Mouse (Mus musculus) retina, embryonic 14.5 days (tissue): ENCODE results near the gene Sco2.

ENCODE experiments used
- DNase-seq: peaks from one replicate; pipeline ENCODE4 v3.0.0-alpha.2; 2015; ENCODE audit warnings: low spot score

Gene Sco2

DNA sequence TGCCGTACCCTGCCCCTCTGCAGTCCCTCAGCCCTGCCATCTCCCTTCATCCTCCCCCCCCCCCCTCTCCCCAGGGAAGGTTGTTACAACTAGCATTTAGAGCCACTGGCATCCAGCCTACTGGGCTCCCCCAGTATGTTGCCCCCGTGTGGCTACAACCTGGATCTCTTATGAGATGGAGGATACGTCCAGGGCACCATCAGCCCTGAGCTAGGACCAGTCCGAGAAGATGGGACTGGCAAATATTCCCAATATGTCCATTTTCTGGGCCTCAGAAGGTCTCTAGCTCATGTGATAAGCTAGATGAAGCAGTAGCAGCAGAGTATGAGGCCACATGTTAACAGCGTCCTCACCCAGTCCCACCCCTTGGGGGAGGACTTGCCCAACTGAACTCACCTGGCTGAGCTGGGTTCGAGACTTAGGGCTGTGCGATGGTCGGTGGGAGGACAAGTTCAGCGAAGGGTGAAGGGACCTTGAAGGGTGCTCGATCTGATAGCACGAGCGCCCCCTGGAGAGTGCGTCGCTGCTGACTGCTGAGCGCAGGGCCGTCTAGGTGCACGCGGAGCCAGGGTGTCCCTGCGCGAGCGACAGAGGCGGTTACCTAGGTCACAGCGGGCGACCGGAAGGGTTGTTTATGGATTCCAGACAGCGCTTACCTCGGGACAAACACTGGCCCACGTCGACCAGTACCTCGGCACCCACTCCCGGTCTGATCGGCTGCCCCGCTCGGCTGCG, 452 bp downstream of the Sco2 start:
- peak; percentile 84 for DNase-seq

DNA sequence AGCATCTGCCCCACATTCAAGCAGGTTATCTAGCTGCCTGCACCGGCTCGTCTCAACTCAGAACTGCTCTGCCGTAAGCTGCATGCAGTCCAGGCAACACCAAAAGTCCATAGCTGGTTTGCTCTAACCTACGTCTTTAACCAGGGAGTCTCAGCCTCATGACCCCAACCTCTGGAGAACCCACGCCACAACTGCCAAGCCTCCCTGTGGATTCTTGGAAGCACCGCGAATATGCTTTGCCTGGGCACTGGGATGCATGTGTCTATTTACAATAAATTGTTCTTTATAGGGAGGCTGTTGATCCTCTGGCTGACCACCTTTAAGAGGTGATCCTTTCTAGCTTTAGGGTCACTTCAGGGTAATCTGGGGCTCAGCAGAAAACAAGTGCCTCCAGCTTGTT, 1.1 kb downstream of the Sco2 start:
- DNase-seq: no peak

DNA sequence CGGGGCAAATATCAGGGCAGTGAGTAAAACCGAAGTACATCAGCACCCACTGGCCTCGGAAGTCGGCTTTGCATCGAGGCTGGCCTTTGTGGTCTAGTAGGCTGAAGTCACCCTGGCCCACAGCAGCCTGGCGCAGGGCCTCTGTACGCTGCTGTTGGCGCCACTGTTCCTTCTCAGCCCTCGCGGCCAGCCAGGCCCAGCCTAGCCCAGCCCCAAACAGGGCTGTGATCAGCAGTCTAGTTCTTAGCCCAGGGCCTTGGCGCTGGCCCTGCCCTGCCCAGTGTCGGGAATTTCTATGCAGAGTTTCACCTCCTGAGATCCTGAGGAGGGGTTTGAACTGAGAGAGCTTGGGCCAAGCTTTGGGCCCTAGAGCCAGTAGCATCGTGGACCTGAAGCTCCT, 1.6 kb downstream of the Sco2 start:
- no peak for DNase-seq

DNA sequence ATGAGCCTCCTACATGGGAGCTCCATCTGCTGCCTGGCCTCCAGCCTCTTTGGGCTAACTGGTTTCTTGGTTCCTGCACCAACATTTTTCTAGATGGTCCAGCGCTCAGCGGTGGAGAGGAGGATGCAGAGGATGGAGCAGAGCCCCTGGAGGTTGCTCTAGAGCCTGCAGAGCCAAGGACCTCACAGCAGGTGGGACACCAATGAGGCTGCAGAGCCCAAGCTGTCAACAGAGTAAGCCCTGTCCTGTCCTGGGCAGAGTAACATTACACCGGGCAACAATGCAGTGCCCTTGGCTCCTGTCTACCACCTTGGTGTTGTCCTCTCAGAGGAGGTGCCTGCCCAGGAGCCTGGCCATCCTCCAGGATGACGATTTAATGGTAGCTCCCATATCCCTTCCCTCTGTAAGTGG, 8.5 kb downstream of the Sco2 start:
- DNase-seq: no peak

DNA sequence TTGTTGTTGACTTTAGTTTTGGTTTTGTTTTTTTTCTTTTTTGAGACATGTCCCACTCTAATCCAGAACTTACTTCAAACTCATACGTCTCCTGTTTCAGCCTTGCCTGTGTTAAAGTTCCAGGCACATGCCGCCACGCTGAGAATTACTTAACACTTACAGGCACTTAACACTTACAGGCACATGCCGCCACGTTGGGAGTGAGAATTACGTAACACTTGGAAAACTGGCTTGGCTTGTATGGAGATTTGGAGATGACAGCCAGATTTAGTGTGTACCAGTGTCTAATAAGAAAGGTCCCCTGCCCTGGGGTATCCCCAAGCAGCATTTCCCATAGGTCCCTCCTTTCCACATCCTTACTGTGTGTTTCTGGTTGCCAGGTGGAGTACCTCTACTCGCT, 10.6 kb downstream of the Sco2 start:
- no peak for DNase-seq

DNA sequence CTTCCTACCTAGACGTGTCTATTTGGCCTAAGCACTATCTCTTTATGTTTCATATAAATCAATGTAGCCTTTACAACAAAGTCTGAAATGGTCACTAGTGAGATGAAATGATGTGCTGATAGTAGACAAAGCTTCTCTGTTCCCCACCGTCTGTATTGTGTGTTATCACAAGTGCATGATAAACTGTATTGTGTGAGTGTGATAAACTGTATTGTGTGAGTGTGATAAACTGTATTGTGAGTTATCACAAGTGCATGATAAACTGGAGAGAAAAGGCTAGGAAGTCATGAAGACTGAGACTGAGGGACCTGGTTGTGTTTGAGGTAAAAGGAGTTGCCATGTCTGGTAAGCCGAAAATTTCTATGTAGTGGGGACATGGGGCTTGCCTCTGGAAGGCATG, 14.9 kb downstream of the Sco2 start:
- no peak for DNase-seq

DNA sequence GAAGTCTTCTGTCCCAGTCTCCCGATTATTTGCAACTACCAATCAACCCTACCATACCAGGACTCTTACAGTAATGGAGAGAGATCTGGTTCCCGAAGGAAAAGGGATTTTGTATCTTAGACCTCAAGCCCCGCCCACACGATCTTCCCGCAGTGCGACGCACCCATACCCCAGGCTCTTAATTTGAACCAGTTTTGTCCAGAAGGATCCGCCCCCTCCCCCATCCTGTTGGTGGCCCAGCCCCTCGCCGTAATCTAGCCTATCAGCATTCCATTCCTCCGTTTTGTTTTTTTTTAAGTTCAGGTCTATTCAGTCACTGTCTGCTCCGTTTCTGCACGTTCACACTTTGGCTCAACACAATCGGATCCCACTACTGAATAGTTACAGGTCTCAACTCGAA, 17.3 kb downstream of the Sco2 start:
- peak; percentile 91 for DNase-seq

DNA sequence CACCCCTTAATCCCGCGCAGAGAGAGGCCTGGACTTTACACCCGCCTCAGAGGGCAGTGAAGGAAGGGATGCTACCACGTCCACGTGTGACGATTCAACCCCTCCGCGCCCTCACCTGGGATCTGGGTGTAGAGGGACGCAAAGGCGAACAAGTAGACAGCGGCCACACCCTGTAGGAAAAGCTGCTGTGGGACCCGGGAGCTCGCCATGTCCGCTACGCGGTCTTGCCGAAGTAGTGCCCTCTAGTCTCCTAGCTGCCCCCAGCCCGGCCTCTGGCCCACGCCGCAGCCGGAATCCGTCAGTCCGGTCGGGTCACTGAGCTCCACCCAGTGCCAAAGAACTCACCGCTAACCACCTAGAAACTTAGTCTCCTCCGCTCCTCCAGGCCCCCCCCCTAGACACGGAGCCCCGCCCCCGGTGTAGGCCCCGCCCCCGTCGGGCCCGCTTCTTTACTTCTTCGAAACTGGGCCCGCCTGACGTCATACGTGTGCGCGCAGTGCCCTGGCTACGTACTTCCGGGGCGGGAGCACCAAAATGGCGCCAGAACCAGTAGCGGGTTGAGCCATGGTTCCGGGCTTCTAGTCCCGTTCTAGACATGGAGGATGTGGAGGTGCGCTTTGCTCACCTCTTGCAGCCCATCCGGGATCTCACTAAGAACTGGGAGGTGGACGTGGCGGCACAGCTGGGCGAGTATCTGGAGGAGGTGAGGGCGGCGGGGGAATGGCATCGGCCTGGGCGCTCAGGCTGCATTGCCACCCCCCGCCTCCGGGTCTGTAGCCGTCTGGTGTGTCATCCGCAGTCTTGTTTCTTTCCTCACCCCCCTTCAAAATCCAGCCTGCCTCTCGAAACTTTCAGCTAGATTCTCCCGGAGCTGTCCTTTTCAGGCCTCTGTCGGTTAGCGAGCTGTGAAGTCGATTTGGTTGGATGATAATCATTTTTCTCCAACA, 18.1 kb downstream of the Sco2 start, which contains the start of the genes Lmf2 and Ncaph2:
Gene Lmf2 (minus strand): TSS at position 419 of the 947 bp plus-strand sequence.
Gene Ncaph2 (plus strand): TSS at position 479 of the 947 bp plus-strand sequence.
- DNase-seq: peak; percentile 98

DNA sequence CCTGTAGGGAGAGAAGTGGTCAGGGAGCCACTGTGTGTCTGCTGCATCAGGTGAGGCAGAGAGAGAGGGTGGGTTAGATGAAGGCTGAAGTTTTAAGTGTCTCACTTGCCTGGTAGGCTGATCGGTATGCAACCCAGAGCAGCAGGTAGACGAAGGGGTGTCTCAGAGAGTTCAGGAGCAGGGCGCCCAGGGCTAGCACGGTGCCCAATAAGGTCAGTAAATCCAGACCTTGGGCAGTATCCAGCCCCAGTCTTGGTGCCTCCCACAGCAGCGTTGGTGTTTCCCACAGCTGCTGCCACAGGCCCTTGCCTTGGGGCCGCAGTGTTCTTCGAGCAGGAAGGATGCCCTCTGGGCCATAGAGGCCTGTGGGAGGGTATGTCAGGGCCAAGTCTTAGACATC, 19.2 kb downstream of the Sco2 start:
- DNase-seq: no peak

DNA sequence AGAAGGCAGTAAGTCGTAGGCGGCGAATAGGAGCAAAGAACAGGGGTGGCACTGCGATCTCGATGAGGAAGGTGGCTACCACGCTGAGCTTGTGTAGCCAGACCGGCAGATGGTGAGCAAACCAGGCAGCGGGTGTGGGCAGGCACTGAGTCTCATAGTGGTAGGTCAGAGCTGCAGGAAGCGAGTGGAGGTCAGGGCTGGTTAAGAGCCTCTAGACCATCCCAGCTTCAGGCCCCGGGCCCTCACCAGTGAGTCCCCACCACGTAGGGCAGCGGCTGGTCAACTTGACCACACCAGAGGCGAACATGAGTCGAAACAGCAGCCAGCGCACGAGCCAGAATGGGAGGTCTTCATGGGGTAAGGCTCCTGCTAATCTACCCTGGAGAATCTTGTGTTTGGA, 19.8 kb downstream of the Sco2 start:
- DNase-seq: no peak

DNA sequence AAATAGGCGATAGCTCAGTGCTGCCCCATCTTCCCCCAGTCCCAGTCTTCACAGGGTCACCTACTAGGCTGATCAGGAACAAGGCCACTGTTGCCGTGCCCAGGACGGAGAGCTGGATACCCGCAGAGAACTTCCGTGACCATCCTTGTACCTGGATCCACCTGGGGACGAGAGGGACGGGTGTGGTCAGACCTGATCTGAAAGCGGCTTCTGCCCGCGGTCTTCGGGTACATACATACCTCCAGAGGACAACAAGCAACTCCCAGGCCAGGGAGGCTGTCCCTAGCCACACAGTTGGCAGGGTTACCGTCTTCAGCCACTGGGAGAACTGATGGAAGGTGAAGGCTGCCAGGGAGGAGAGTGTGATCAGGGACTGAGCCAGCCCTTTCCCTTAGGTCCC, 20.9 kb downstream of the Sco2 start:
- DNase-seq: no peak

DNA sequence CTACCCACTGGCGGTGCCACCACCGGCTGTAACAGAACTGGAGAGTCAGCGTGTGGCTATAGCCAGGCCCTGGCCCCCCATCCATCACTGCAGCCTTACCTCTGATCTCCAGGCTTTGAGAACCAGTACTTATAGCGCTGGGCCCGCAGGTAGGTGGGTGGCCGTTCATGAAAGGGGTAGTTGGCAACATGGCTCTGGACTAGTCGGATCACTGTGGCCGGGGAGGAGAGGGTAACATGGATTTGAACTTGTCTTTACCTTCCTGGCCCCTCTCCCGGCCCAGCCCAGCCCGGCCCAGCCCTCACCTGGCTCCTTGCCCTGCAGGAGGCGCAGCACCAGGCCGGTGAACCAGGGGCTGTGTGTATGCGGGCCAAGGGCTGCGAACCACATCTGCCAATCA, 21.6 kb downstream of the Sco2 start:
- no peak for DNase-seq

DNA sequence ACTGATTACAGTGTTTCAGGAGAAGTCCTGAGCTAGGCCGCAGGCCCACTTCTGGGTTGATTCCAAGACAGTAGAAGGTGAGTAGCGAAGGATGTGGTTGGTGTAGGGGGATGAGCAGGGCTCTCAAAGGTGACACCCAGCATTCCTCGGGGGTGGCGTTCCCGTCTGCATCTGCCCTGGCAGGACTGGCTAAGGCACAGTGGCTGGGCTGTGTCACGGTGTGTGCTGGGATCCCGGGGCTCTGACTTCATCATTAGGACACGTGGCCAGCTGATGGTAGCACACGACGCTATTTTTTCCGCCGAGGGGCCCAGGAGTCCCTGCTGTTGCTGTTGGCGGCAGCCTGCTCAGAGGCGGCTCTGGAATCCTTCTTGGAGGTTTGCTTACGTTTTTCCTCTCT, 22.3 kb downstream of the Sco2 start:
- DNase-seq: no peak

DNA sequence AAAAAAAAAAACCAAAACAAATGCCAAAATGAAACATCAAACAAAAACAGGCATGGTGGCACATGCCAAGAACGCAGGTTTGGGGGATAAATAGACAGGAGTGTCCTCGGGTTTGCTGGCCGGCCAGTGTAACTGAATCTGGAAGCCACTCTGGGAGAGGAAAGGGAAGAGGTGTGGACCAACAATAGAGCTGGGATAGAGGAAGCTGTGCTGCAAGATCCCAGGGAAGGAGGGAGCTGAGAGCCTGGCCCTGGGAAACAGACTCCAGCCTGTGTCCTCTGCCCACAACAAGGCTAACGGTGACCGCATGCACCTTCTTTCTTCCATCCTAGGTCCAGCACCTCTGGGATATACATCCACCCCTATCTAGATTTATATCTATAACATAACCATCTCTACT, 23.2 kb downstream of the Sco2 start:
- no peak for DNase-seq

DNA sequence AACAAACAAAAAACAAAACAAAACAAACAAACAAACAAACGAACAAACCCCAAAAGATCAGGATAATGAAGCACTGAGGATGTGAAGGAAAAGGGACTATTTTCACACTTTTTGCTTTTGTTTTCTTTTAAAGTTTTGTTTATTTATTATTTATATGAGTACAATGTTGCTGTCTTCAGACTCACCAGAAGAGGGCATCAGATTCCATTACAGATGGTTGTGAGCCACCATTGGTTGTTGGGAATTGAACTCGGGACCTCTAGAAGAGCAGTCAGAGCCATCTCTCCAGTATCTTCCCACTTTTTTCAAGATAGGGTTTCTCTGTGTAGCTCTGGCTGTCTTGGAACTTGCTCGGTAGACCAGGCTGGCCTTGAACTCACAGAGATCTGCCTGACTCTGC, 30.3 kb downstream of the Sco2 start:
- no peak for DNase-seq

DNA sequence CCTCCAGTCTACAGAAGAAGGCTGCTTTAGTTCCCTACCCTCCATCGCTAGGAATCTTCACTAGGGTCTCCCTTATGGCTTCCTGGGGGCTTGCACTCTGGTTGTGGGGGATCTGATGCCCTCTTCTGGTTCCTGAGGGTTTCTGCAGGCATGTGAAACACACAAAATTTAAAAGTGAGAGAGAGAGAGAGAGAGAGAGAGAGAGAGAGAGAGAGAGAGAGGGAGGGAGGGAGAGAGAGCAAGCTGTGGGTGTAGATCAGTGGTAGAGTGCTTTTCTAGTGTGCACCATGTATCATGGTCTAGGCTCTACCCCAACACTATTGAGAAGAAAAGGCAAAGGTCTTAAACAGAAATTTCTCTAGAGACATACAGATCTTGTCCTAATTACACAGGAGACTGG, 32.0 kb downstream of the Sco2 start:
- DNase-seq: no peak

DNA sequence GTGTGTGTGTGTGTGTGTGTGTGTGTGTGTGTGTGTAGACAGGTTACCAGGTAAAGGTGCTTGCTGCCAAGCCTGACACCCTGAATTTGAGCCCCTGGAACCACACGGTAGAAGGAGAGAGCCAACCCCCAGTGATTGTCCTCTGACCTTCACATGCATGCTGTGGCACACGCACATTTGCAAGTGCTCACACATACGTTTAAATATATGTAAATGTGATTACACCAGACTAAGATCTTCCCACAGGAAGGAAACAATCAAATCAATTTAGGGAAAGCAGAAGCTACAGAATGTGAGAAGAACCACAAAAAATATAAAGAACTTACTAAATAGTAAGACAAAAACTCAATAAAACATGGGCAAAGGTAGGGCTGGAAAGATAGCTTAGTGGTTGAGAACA, 33.5 kb downstream of the Sco2 start:
- DNase-seq: no peak

DNA sequence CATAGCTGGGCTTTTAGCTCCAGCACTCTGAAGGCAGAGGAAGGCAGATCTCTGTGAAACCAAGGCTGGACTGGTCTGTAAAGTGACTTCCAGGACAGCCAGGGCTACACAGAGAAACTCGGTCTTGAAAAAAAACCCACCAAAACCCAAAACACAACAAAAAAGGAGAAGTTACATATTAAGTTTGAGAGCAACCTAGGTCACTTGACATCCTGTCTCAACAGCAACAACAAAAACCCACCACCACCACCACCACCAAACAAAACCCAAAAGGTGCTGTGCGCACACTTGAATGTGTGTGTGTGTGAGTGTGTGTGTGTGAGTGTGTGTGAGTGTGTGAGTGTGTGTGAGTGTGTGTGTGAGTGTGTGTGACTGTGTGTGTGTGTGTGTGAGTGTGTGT, 34.0 kb downstream of the Sco2 start:
- no peak for DNase-seq

DNA sequence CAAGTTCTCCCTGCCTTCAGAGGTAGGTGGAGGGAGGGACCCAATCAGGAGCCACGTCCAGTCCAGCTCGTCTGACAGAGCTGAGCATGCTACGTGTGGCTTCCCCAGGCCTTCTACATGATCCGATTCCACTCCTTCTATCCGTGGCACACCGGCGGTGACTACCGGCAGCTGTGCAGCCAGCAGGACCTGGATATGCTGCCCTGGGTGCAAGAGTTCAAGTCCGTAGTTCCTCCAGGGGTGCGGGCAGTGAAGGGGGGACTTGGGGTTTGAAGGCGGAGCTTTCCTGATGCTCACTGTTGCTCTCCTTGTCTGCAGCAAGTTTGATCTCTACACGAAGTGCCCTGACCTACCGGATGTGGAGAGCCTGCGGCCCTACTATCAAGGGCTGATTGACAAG, 37.2 kb downstream of the Sco2 start:
- DNase-seq: no peak

DNA sequence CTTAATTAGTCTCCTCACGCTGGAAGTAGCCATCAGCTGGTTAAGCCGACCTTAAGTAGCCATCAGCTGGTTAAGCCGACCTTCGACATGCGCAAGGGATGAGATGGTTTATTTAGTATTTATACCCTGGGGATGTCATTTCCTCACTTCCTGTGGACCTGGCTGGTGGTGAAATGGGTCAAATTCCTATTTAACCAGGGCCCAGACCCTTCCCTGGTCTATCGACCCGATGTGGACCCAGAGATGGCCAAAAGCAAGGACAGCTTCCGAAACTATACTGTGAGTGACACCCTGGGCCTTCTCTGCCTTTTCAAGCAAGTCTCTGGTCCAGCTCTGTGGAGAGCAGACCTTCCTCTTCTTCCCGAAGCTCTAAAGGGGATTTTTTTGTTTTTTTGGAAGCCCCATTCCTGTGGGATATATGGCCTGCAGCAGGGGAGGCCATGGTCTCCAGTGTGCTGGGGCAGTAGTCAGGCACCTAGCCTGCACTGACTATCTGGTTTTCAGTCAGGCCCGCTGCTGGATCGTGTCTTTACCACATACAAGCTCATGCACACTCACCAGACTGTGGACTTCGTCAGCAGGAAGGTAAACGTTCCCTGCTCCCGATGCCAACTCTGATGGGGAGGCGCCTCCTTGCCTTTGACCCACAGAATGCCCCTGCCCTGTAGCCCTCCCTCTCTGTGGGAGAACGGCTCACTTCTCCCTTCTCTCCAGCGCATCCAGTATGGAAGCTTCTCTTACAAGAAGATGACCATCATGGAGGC, 38.7 kb downstream of the Sco2 start:
- no peak for DNase-seq

DNA sequence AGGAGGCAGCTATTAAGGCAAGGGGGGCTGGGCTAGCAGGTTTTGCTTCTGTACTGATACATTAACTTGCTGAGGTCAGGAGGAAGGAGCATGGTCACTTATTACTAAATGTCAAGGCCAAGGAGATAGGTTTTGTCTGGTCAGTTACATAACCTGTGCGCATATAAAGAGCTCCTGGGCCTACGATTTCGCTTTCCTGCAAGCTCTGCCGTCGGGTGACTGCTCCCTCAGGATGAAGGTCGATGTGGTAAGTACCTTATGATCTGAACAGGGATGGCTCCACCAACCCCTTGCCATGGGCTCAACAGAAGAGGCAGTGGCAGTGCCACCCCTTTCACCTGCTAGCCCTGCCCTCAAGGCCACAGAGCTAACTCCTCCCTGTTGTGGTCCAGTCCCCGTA, 39.4 kb downstream of the Sco2 start, which contains the start of gene Miox:
Gene Miox (plus strand): TSS at position 128 of the 400 bp plus-strand sequence.
- no peak for DNase-seq

DNA sequence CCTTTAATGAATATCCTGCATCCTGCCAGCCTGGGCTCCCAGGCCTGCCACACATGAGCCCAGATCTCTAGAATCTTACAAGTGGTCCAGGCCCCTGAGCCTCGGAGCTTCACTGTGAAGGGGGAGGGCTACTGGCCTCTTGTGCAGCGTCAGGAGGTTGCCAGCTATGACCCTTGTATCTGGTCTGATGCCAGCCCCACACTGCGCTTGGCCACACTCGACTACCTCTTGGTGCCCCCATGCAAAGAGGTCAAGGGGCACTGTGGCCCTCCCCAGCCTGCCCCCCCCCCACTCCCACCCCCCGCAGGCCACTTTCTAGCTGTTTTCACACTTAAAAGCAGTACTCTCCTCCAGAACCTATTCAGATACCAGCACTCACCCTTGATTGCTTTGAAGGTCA, 47.2 kb downstream of the Sco2 start:
- no peak for DNase-seq
